Mouse (Mus musculus) megakaryocyte, embryonic 14.5 days (primary cell): ENCODE measurements at regions not wholly inside any gene's neighbourhood (a gene's known extent, or its start where the extent isn't known, plus 50 kb on each side); places are given as distances from the start of the nearest gene placed in this dataset.

ENCODE experiments used
- FLI1 ChIP-seq: IDR thresholded peaks from 2 replicates; pipeline ENCODE4 v1.6.1; 2012; ENCODE audit warnings: low read length, inconsistent platforms, mixed read lengths
- GATA1 ChIP-seq: IDR thresholded peaks from 3 replicates; pipeline ENCODE4 v1.6.1; 2012; ENCODE audit warnings: mixed read lengths, low read length, inconsistent platforms, borderline replicate concordance

GRCm38 (mm10) chr5:77783953-77784352 lies 376.1 kb upstream of the Igfbp7 start:
- TF ChIP-seq FLI1, result no peak
- TF ChIP-seq GATA1, result no peak
